Mouse (Mus musculus): Measurements from ENCODE around the gene Dpm3.

Dpm3 gene

DNA sequence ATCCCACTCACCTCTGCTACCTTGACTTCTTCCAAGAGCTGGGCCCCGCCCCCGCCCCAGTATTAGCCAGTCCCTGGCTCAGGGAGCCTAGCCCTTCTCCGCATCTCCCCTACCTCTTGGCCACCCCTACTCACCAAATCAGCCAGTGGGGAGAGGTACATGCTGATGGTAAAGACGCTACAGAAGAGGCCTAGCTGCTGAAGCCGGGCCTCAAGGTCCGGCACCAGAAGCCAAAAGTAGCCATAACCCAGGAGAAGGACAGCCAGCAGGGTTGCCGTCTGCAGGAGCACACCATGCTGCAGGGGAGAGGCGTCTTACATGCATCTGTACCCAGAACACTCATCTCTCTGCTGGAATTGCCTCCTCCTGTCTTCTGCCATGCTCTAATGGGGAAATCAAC lies 9.8 kb downstream of the Dpm3 start:
- no peak for DNase-seq (ENCODE audit: low spot score)

- DNase-seq (ENCODE audit: low spot score) = peak; percentile 88
Observed at GRCm38 (mm10) chr3:89270051-89270755, 11.0 kb downstream of the Dpm3 start, which contains the start of gene Slc50a1. TSS of gene Slc50a1 (minus strand) at chr3:89270570.

GRCm38 (mm10) chr3:89270891-89271290 lies 11.7 kb downstream of the Dpm3 start:
- peak; percentile 69 for DNase-seq (ENCODE audit: low spot score)

DNA sequence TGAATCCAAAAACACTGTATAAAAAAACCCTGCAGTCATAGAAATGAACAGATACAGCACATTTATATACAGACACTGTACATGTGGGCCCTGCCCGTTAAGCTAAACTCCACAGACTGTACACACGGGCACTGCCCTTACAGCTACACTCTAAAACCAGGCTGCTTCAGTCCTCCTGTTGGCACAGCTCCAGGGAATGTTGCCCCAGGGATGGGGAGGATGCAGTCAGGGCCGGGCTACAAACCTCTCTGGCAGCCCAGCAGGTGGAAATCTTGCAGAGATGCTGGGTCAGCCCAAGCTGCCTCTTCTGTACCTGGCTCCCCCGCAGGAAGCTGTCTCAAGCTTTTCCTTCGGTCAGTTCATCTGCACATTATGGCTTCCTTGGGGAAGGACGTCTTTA lies 12.6 kb downstream of the Dpm3 start:
- peak; percentile 46 for DNase-seq (ENCODE audit: low spot score)

- DNase-seq (ENCODE audit: low spot score) = no peak
Observed at GRCm38 (mm10) chr3:89276061-89276460, 16.9 kb downstream of the Dpm3 start.

- DNase-seq (ENCODE audit: low spot score) = peak; percentile 79
Observed at GRCm38 (mm10) chr3:89277281-89278021, 18.3 kb downstream of the Dpm3 start.

- peak; percentile 26 for DNase-seq (ENCODE audit: low spot score)
Observed at GRCm38 (mm10) chr3:89278107-89278506, 18.9 kb downstream of the Dpm3 start.

DNA sequence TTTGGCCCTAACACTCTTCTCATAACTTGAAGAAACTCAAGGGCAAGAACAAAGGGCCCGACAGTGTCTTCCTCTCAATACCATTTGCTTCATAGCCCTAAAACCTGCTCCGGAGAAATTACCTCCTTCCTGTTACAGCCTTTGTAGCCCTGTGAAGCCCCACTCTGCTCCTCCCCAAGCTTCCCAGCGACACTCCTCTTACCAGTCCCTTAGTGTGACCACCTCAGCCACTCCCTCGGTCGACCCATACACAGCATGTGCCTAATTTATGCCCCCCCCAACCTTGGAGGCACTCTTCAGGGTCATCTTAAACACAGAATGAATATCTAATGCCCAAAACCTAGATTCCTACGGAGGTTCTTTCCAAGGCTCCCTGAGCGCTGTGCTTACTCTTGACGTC lies 19.5 kb downstream of the Dpm3 start:
- DNase-seq (ENCODE audit: low spot score) = peak; percentile 12

DNA sequence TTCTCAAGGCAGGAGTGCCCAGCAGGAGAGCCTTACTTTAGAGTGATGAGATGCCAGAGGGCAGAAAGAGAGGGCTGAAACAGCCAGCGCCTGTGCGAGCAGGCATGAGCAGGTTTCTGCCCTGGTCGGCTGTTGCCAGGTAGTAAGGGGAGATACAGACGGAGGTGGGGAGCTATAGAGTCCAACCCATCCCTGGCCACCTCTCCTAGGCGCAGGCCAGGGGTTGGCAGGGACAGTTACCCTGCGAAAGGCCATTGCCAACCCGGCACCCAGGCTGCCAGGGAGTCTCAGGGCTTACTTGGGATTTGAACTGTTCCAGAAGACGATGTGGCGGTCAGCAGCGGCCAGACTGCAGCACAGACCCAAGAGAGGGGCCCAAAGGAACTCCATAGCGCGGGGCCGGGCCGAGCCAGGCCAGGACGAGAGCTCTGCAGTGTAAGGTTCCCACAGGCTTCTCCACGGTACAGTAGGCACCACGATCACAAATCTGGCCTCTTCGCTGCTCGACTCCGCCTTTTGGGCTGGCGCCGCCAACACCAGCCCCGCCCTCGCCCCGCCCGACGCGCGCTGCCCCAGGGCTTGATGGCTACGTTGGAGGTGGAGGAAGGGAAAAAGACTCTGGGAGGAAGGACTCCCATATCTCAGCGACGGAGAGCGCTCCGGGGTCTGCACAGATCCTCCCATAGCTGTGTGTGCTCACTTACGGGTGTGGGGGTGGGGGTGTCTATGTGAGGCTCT lies 20.2 kb downstream of the Dpm3 start:
- DNase-seq (ENCODE audit: low spot score) = peak; percentile 91

DNA sequence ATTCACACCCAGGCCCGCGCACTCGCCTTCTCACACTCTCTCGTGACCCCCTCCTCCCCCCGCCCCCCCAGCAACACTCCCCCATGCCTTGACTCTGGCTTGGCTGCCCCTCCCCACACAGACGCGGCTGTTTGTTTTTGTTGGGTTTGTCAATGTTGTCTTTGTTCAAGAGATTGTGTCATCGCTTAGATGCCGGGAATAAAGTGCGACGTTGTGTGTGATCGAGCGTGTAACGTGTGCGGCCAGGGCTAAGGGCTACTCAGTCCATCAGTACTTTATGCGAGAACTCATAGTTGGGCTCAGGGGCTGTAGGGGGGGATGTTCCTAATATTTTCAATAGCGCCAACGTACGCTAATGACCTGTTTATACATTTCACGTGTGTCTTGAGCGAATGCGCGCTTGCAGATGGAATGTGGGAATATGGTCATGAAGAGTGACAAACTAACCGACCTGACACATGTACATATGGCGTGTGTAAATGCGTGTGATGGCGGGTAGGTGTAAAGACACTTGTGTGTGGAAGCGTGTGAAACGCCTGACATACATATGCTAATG lies 21.0 kb downstream of the Dpm3 start:
- peak; percentile 46 for DNase-seq (ENCODE audit: low spot score)

DNA sequence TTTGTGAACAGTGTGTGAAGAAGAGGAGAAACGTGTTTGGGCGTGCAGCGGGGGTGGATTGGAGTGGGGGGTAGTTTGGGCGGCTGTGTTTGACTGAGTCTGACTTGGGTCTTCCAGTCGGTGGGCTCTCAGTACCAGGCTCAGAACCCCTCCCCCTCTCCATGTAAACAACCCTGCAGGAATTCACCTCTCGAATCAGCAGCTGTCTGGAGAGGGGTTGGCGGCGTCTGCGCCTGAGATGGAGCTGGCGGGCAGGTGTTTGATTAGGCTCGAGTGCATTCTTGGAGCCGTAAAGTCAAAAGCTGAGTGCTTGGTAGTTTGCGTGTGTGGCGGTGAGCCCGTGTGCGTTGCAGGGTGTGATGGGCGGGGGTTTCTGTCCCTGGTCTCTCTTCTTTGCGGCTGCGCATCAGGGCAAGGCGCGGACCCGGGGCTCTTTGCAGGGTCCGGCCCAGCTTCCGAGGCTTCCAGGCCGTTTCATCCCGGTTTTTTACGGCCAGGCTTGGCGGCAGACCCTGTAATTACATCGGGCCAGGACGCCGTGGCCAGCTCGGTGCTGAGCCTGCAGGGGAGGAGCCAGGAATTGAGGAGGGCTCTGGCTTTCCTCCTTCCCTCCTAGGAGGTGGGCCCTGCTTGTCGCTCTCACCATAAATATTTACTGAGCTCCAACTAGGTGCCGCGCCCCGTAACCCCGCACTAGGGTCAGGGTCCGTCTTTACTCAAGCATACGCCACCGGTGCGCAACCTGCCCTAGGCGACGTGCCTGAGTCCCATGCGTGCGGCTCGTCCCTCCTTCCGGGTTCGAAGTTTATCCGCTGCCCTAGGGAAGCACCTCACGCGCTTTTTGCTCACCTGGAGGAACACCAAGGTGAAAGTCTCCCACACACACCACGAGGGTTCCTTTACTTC lies 21.7 kb downstream of the Dpm3 start, which contains the start of gene Efna1:
Gene Efna1 (minus strand): TSS at position 537 of the 906 bp plus-strand sequence.
- DNase-seq (ENCODE audit: low spot score) = peak; percentile 76

GRCm38 (mm10) chr3:89281579-89282290 lies 22.6 kb downstream of the Dpm3 start:
- peak; percentile 87 for DNase-seq (ENCODE audit: low spot score)

DNA sequence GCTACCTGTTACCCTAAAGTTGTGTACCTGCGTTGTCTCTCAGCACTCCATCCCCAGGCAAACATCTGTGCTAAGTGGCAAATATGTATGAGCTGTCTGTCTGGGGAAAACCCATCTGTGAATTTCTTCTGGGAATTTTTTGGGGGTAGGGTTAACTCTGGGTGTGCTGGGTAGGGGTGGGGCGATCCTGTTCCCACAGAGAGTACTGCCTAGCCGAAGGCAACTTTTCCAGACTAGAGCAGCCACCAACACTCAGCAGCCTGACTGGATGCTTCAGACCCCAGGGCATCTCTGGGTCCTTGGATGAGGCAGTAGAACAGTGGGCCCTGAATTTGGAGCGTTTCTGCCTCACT lies 23.1 kb downstream of the Dpm3 start:
- no peak for DNase-seq (ENCODE audit: low spot score)

DNA sequence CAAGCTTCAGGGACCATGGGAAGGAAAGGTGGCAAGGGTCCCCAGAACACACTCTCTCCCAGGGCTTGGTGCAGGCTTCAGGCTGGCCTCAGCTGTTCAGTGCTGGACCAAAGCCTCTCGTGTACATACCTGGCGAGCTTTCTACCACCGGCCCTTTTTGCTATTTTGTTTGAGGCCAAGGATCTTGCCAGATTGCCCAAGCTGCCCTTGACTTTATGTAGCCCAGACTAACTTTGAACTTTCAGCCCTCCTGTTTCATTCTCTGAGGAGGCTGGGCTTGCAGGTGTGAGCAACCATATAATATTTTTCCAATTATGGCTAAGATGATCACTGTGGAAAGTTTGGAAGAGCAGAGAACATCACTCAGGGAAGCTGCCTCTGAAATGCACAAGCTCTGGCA lies 25.1 kb downstream of the Dpm3 start:
- DNase-seq (ENCODE audit: low spot score) = no peak

DNA sequence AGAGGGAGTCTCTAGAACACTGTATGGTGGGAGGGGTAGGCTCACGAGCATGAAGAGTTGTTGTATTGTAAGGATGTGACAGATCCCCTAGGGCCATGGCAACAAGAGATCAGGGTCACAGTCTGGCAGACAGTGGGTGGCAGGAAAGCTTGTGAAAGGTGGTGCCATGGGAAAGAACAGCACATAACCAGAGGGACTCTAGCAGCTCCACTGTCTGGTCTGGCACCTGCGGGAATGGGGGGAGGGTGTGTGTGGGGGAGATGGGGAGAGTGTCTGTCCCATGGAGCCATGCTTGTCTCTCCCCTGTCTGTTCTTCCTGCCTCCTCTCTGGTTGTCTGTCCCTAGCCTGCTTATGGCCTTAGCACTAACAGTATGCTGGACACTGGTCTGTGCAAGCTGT lies 26.4 kb downstream of the Dpm3 start:
- DNase-seq (ENCODE audit: low spot score) = no peak

GRCm38 (mm10) chr3:89287286-89287685 lies 28.1 kb downstream of the Dpm3 start:
- no peak for DNase-seq (ENCODE audit: low spot score)

GRCm38 (mm10) chr3:89288503-89288928 lies 29.4 kb downstream of the Dpm3 start:
- DNase-seq (ENCODE audit: low spot score) = no peak

GRCm38 (mm10) chr3:89291874-89292273 lies 32.7 kb downstream of the Dpm3 start:
- no peak for DNase-seq (ENCODE audit: low spot score)

- DNase-seq (ENCODE audit: low spot score) = no peak
Observed at GRCm38 (mm10) chr3:89292303-89292702, 33.1 kb downstream of the Dpm3 start.

- DNase-seq (ENCODE audit: low spot score) = no peak
Observed at GRCm38 (mm10) chr3:89293247-89293918, 34.2 kb downstream of the Dpm3 start.

All from urinary bladder, postnatal 14 days (tissue).